Mouse (Mus musculus): ENCODE results near the gene Mecom.
"Not testable (repeated sequence)": the region's sequence is repeated elsewhere in the genome, so short reads cannot be mapped to it uniquely, and the experiment has no call there.

The Mecom gene

GRCm38 (mm10) chr3:30448624-30449023, 99.2 kb downstream of the Mecom start:
- DNase-seq (ENCODE audit: extremely low spot score, low read depth, low spot score) = no peak

- no peak for DNase-seq (ENCODE audit: extremely low spot score, low read depth, low spot score)
Measured at GRCm38 (mm10) chr3:30445970-30446442, 101.8 kb downstream of the Mecom start.

GRCm38 (mm10) chr3:30445247-30445969, 102.4 kb downstream of the Mecom start:
- DNase-seq (ENCODE audit: extremely low spot score, low read depth, low spot score) = no peak

- no peak for DNase-seq (ENCODE audit: extremely low spot score, low read depth, low spot score)
Measured at GRCm38 (mm10) chr3:30441646-30442045, 106.2 kb downstream of the Mecom start.

- DNase-seq (ENCODE audit: extremely low spot score, low read depth, low spot score) = no peak
Measured at GRCm38 (mm10) chr3:30438007-30438406, 109.8 kb downstream of the Mecom start.

- no peak for DNase-seq (ENCODE audit: extremely low spot score, low read depth, low spot score)
Measured at GRCm38 (mm10) chr3:30436561-30436960, 111.2 kb downstream of the Mecom start.

- no peak for DNase-seq (ENCODE audit: extremely low spot score, low read depth, low spot score)
Measured at GRCm38 (mm10) chr3:30436131-30436530, 111.7 kb downstream of the Mecom start.

- DNase-seq (ENCODE audit: extremely low spot score, low read depth, low spot score) = no peak
Measured at GRCm38 (mm10) chr3:30428877-30429276, 118.9 kb downstream of the Mecom start.

- DNase-seq (ENCODE audit: extremely low spot score, low read depth, low spot score) = no peak
Measured at GRCm38 (mm10) chr3:30424036-30424435, 123.8 kb downstream of the Mecom start.

- DNase-seq (ENCODE audit: extremely low spot score, low read depth, low spot score) = not testable (repeated sequence)
Measured at GRCm38 (mm10) chr3:30421948-30422347, 125.9 kb downstream of the Mecom start.

- peak; percentile 68 for DNase-seq (ENCODE audit: extremely low spot score, low read depth, low spot score)
Measured at GRCm38 (mm10) chr3:30420899-30421298, 126.9 kb downstream of the Mecom start.

- no peak for DNase-seq (ENCODE audit: extremely low spot score, low read depth, low spot score)
Measured at GRCm38 (mm10) chr3:30414173-30414572, 133.6 kb downstream of the Mecom start.

- no peak for DNase-seq (ENCODE audit: extremely low spot score, low read depth, low spot score)
Measured at GRCm38 (mm10) chr3:30410778-30411177, 137.0 kb downstream of the Mecom start.

- no peak for DNase-seq (ENCODE audit: extremely low spot score, low read depth, low spot score)
Measured at GRCm38 (mm10) chr3:30404821-30405220, 143.0 kb downstream of the Mecom start.

GRCm38 (mm10) chr3:30398911-30399310, 148.9 kb downstream of the Mecom start:
- no peak for DNase-seq (ENCODE audit: extremely low spot score, low read depth, low spot score)

GRCm38 (mm10) chr3:30394911-30395310, 152.9 kb downstream of the Mecom start:
- no peak for DNase-seq (ENCODE audit: extremely low spot score, low read depth, low spot score)

- DNase-seq (ENCODE audit: extremely low spot score, low read depth, low spot score) = no peak
Measured at GRCm38 (mm10) chr3:30392662-30393061, 155.1 kb downstream of the Mecom start.

GRCm38 (mm10) chr3:30392218-30392617, 155.6 kb downstream of the Mecom start:
- DNase-seq (ENCODE audit: extremely low spot score, low read depth, low spot score) = no peak

- DNase-seq (ENCODE audit: extremely low spot score, low read depth, low spot score) = no peak
Measured at GRCm38 (mm10) chr3:30390346-30390745, 157.5 kb downstream of the Mecom start.

GRCm38 (mm10) chr3:30380273-30380672, 167.5 kb downstream of the Mecom start:
- no peak for DNase-seq (ENCODE audit: extremely low spot score, low read depth, low spot score)

GRCm38 (mm10) chr3:30379301-30379700, 168.5 kb downstream of the Mecom start:
- DNase-seq (ENCODE audit: extremely low spot score, low read depth, low spot score) = no peak

GRCm38 (mm10) chr3:30371472-30371871, 176.3 kb downstream of the Mecom start:
- no peak for DNase-seq (ENCODE audit: extremely low spot score, low read depth, low spot score)

Data from hindlimb bud, embryonic 11.5 days (tissue).